Mouse (Mus musculus) hindbrain, embryonic 11.5 days (tissue): Measurements from ENCODE around the gene Erfe. TPM values are rescaled to one million over a fixed set of nuclear protein-coding genes. Genes with fewer than 3 reads are reported as not detected.

Source experiments
- polyA plus RNA-seq: library from polyadenylated mRNA; unstranded; fragments of >200 nt; fragmentation: Nextera tagmentation; extraction: Ambion mirVana; gene quantifications from 2 replicates; pipeline ENCODE4 v1.2.1, GENCODE M21; 2014

Gene Erfe
- polyA plus RNA-seq, 1 experiment from 2014 or later, result 0.68 TPM

Other genes with a start within 250 kb of the Erfe start
- 0.25 and 1.4 TPM in 2 replicates for gene Rbm44, start 221.3 kb upstream of the Erfe start, polyA plus RNA-seq
- 0.29 and 0.35 TPM in 2 replicates for gene Ramp1, start 186.6 kb upstream of the Erfe start, polyA plus RNA-seq
- 88.9 and 95.2 TPM in 2 replicates for gene Ube2f, start 116.1 kb upstream of the Erfe start, polyA plus RNA-seq
- 12.0 and 13.8 TPM in 2 replicates for gene Scly, start 68.1 kb upstream of the Erfe start, polyA plus RNA-seq
- 0.03 TPM in 2 replicates for gene Espnl, start 44.4 kb upstream of the Erfe start, polyA plus RNA-seq
- gene Klhl30, start 15.4 kb upstream of the Erfe start, polyA plus RNA-seq, result 0.06 and 0.33 TPM in 2 replicates
- gene Ilkap, start 32.4 kb downstream of the Erfe start, polyA plus RNA-seq, result 172 TPM in 2 replicates
- 288 and 318 TPM in 2 replicates for gene Hes6, start 47.6 kb downstream of the Erfe start, polyA plus RNA-seq
- 1.7 and 2.8 TPM in 2 replicates for gene Per2, start 92.9 kb downstream of the Erfe start, polyA plus RNA-seq
- gene Traf3ip1, start 128.2 kb downstream of the Erfe start, polyA plus RNA-seq, result 7.3 and 7.7 TPM in 2 replicates
- gene Asb1, start 174.1 kb downstream of the Erfe start, polyA plus RNA-seq, result 10.1 and 11.9 TPM in 2 replicates